Mouse (Mus musculus) megakaryocyte, adult 5-6 weeks (primary cell): Measurements from ENCODE around the gene Rffl. TPM values are rescaled to one million over a fixed set of nuclear protein-coding genes. Genes with fewer than 3 reads are reported as not detected.

Experiments
- ATAC-seq: 2 replicates; pipeline ENCODE4 v1.8.0; 2016; ENCODE audit warnings: mild to moderate bottlenecking, inconsistent platforms; ENCODE audit not compliant: poor library complexity, severe bottlenecking
- total RNA-seq, 2 experiments: library from RNA; stranded (forward) in 1 of 2; stranded (reverse) in 1 of 2; fragments of 153-499, 151-499 nt in 1 of 2; fragments of 221-1000, 200-1000 nt in 1 of 2; gene quantifications; 2 replicates each; pipeline versions ENCODE4 v1.2.3 to v1.2.4; 2015 to 2017

Rffl gene
- total RNA-seq, 2 experiments from 2014 or later, result 20.1 to 26.7 TPM

DNA sequence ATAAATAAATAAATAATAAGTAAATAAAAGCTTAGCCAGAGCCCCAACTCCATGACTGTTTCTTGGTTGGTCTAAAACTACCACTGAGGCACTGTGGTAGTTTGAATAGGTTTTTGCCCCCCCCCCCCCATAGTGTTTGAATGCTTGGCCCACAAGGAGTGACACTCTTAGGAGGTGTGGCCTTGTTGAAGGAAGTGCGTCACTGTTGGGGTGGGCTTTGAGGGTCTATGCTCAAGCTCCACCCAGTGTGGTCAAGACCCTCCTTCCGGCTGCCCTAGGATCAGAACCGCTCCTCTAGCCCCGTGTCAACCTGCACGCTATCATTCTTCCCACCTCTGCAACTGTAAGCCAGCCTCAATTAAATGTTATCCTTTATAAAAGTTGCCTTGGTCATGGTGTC lies 4.6 kb upstream of the Rffl start:
- ATAC-seq, result no peak

DNA sequence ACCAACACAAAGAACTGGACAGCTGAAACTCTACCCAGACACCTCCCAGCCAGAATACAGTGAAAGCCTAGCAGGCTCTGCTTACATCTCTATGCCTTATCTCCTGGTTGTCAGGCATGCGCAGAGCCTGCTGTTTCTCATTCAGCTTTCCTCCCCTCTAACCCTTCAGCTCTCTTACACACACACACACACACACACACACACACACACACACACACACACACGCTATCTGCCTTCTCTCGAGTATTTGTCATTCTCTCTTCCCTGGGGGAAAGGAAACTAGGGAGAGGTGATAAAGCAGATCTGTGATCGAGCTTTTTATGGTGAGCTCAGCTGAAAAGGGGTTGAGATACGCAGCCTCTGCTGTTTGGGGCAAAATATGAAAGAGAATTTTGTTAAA lies 3.9 kb upstream of the Rffl start:
- no peak for ATAC-seq

DNA sequence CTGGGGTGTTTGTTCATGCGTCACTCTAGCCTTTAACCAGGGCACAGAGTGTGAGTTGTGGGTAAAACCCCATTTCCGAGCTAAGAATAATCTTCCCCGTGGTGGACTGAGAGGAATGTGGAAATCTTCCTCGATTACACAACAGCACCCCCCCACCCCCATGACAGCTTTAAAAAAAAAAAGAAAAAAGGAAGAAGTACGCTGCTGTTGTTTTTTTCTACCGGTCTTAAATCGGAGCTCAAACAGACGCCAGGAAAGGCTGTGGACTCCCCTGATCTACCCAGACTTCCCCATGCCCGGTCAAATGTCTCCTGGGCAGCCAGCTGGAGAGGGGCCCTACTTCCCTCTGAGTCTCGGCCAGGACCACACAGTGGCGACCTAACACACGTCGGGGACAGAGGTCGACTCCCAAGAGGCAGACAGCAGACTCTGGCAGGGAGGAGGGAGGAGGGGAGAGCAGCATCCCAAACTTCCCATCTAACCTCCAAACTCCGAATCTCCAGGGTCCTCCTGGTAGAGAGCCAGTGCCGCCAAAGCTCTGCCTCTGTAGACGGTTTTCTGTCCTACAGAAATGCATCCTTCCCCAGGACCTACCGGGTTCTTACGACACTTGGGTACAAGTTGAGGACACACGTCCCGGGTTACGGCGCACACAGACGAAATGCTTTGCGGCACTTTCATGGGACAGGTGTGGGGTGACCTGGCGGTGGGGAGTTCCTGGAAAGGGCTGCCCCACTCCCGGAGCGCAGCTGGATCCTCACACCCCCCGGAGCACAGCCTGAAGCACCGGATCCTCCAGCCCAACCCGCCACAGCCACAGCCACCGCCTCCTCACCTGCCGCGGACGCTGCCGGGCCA lies 608 bp downstream of the Rffl start:
- peak; percentile 70 for ATAC-seq

DNA sequence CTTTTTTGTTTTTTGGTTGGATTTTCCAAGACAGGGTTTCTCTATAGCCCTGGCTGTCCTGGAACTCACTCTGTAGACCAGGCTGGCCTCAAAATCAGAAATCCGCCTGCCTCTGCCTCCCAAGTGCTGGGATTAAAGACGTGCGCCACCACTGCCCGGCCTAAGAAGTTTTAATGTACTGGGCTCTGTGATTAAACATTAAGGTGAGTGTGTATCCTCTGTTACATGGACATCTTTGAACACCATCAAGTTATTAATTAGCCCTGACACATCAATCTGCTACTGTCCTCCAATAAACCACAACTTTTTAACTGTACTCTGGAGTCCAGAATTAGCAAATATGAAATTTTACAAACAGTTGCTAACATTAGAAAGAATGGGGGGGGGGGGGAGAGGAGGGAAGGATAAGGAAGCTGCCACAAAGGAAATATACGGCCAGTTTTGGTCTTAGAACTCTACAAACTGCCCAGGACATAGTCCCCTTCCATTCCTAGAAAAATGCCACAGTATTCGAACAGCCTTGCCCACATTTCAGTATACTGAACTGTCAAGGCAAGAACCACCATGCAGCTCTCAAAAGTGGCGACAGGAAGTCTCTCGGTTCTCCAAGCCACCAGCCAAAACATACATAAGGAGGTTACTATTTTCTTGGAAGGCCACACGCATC lies 1.4 kb downstream of the Rffl start:
- ATAC-seq, result no peak

DNA sequence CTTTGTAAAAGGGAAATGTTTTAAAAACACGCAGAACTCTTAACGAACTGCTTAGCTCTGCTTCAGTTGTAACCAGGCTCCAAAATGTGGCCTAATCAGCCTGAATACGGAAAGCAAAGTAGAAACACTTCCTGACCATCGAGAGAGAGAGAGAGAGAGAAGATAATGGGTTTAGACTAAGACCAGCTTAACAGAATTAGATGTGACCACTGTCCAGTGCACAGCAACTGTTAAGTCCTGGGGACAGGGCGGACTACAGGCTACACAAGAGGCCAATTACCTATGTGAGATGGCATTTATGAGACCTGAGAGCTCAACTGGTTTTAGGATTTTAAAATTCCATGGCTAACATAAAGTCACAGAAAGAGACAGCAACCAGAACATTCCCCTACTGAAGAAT lies 3.1 kb downstream of the Rffl start:
- no peak for ATAC-seq

DNA sequence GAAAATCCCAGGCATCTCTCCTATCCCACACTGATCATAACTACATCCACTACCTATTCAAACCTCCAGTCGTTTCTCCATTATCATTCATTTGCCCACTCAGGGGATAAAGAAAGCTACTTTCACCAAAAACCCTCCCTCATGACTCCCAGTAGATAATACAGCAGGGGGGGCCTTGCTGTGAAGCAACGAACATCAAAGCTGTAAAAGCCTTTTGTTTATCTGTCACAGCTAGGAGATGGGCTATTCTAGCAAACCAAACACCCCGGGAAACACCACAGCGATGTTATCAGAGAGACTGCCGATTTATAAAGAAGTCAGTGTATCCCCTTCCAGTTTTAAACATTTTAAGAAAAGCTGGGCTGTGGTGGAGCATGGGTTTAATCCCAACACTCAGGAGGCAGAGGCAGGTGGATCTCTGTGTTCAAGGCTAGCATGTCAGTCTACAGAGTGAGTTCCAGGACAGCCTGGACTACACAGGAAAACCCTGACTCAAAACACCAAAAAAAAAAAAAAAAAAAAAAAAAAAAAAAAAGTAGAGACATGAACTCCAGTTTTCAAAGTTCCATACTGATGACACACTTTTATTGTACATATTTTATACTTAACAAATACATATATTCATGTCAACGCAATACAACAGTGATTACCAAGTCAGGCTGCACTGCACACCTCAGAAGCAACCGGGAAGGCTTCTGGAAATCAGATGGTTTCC lies 4.0 kb downstream of the Rffl start:
- ATAC-seq, result no peak

DNA sequence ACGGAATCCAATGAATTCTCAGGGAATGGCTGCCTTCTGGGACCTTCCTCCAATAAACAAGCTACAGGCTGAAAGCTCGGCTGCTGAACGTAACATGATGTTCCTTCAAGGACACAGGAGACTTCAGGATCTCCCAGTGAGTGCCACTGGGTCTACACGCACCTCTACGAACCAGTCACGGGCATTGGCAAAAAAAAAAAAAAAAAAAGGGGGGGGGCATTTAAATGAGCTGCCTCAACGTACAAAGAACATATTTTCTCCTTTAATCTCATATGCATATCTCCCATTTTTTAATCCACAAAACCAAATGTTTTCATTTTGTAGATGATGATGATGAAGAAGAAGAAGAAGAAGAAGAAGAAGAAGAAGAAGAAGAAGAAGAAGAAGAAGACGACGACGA lies 5.1 kb downstream of the Rffl start:
- no peak for ATAC-seq

DNA sequence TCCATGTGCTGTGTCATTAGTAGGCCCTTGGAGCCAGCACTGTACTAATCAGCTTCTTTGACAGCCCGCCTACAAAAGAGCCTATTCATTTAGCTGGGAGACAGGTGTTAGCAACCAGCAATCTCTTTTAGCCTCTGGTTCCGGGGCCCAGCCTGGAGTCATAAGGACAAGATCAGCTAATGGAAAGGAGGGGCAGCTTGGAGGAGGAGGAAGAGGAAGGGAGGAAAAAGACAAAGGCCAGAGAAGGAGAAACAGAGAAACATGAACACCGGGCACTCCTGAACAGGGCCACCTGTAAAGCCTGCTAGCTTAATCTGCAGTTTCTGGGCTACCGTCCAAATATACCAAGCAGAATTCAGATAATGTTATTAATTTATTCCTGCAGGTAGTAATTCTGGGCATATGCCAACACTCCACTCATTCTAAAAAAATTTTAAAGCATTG lies 7.5 kb downstream of the Rffl start:
- no peak for ATAC-seq

DNA sequence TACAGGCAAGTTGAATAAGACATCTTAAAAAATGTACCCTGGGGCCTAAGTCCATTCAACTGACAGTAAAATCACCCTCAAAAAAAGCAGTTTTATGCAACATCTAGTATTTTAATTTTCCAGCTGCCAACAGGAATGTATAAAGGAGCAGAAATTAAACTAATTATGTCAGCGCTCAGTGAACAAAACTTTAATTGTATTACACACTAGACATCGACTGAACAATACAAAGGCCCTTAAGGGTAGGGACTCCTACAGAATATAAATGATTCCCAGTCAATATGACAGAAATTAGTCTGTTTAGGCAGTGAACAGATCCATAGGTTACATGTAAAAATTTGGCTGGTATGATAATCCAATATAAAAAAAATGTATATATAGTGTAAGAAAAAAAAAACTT lies 8.0 kb downstream of the Rffl start:
- ATAC-seq, result no peak

DNA sequence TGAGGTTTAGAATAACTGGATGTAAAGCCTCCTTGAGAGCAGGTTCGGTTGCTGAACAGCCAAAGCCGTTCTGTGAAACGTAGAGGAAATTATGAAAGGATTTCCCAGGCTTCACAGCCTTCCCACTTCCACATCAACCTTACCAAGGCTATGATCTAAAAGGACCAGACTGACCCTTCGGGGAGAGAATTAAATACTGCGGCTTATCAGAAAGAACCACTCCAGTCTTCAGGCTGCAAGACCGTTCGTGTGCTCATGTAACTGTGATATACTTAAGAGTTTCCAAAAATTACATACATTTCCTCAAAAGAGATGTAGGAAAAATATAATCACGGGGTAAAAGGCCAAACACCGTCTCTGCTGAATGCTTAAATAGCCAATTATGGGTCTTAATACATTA lies 8.4 kb downstream of the Rffl start:
- no peak for ATAC-seq

DNA sequence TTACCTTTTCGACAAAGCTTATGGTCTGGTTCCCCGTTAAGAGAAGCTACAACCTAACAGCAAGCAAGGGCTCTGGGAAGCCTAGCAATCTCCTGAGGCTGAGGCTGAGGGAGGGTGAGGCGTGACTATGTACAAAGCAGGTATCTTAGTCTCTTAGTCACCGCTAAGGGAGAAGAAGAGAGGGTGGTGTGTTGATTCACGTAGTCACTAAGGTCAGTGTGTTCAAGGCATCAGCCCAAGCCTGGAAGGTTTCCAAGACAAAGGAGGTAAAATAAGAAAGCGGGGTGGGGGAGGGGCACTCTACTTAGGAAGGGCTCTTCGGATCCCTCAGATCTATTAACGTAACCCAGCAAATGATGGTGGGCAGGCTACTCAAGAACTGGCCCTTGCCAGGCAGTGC lies 9.5 kb downstream of the Rffl start:
- ATAC-seq, result no peak

DNA sequence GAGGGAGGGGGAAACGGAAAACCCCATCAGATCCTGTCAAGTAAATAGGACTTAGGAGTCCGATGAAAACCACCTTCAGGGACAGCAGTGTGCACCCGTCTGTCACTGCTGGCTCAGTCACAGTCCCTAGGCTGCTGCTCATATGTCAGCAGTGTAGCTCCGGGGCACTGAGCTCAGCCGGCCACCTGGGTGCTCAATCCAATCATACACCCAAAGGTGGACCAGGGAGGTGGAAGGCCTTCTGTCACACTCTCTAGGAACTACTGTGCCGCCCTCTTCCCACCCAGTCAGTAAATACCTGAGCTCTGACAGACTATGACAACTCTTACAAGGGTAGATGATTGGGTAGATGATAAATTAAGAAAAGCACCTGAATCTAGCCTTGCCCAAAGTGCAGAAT lies 10.3 kb downstream of the Rffl start:
- no peak for ATAC-seq

DNA sequence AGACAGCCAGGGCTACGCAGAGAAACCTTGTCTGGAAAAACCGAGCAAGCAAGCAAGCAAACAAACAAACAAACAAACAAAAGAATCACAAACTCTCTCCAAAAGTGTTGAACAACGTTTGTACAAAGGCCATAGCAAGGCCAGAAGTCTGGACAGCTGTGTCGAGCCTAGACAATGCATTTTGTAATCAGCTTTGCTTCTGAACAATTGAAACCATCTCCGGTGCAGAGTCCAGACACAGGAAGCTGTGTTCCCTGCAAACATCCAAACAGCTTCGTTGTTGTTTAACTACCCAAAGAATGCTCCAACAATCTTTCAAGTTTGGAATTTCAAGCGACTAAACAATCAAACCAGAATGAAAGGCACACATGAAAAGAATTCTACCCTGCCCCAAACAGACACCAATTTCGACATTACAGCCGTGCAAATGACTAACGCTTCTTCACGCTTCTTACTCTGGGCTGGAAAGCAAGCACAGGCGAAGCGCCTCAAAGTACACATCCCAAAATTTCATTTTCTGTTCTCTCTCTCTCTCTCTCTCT lies 13.6 kb downstream of the Rffl start:
- no peak for ATAC-seq

DNA sequence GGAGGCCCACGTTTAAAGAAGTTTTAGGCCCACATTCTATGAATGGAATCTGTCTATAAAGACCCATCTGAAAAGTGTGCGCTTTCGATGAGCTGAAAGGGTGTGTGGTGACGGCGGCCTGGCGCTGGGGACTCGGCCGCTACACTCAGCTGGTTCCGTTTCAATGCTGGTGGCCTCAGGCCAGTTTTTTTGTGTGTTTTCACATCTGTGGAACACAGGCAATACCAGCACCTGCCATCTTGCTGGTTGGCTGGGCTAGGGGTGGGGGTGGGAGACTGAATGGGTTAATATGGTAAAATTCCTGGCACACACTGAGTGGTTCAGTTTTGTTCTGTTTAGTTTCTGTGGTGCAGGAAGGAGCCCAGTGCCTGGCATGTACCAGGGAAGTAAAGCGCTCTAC lies 15.0 kb downstream of the Rffl start:
- ATAC-seq, result no peak

DNA sequence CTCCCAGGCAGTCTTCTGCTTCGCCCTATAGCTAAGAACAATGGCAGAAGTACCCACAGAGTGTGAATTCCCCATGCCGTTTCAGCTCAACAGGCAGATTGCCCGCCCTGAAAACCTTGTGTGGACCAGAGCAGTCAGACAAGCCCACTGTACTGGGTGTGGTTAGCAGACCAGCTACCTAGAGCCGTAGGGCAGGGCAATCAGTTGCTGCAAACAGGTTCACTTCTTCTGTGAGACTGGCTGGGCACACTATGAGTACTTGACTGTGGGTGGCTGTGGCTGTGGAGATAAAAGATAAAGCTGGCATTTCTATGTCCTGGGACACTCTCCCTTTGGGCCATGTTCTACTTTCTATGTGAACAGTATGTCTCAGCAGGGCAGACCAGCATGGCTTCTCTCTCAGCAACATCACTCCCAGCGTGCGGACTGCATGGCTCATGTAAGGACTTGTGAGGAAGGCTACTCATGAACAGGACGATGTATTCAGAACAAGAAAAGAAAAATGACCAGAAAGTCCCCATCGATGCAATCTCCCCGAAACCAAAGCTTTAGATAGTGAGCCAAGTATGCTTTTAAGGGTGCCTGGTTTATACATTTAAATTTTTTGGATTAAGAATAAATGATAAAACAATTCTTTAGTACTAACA lies 15.6 kb downstream of the Rffl start:
- ATAC-seq, result peak; percentile 21; the same call in 1 of the 2 replicates

DNA sequence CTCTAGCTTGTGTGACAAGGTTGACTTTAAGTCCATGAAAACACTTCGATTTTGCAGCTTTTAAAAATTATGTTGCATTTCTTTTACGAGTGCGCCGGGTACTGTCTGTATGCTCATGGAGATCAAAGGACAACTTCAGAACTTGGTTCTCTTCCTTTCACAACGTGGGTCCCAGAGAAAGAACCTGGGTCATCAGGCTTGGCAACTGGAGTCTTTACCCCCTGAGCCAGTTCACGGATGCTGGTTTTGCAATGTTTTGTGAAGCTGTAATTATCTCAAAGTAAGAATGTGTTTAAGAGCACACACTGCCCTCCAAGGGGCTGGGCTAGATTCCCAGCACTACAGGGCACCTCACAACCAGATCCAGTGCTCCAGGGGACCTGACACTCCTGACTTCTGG lies 16.9 kb downstream of the Rffl start:
- no peak for ATAC-seq

DNA sequence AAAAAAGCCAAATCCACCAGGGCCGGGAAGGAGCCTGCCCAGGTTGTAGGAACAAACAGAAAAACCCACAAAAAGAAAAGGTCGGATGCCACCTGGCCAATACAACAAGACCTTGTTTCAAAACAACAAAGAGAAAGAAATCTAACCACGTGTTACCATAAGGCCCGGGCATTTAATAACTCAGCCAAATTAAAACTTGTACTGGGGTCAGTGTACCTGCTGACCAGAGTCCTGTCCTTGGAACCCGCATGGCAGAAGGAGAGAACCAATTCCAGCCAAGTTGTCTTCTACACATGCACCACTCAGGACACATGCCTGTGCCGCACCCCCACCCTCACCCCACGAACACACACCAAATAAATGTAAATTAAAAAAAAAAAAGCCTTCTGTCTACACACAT lies 18.1 kb downstream of the Rffl start:
- ATAC-seq, result no peak

DNA sequence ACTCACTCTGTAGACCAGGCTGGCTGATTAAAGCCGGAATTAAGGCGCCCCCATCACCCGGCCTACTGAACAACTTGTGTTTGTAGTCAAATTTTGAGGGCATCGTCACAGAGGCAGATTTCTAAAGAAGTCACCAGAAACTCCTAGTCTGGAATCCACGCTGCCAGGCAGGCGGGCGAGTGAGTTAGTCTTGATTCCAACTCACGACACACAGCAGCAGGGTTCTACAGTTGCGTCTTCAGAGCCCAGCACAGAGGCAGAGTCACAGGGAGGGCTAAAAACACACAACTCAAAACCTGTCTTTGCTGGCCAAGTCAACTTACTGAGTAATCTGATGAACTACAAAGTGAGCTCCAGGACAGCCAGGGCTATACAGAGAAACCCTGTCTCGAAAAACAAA lies 18.5 kb downstream of the Rffl start:
- no peak for ATAC-seq

DNA sequence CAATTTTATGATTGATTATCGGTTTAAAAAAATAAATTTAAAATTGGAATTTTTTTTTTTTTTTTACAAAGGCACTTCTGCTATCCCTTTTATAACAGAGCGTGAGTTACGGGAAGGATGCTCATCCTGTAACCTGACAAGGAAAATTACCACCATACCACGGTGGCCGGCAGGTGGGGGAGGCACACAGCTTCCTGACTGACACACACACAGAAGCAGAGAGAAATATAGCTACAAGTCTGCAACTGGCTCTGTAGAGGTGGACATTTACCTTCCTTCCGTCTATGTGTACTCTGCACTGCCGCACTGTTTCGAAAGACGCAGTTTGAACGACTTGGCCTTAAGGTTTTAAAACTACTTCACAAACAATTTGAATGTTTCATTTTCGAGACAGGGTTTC lies 18.9 kb downstream of the Rffl start:
- ATAC-seq, result no peak

DNA sequence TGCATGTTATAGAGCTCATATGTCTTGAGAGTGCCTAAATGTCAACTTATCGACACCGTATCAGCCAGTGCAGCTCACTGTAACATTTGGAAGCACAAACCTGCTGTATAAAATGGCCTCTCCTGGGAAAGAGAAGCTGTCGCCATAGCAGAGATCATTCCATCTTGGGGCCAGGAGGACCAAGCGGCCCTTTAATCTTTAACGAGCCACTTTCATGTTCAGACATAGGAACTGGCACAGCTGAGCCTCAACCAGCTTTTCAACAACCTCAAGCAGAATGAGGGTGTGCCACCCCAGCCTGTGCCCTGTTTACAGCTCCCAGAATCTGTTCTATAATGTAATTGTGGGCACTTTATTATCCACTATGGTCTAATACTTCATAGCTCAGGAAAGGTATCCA lies 20.8 kb downstream of the Rffl start:
- ATAC-seq, result no peak

DNA sequence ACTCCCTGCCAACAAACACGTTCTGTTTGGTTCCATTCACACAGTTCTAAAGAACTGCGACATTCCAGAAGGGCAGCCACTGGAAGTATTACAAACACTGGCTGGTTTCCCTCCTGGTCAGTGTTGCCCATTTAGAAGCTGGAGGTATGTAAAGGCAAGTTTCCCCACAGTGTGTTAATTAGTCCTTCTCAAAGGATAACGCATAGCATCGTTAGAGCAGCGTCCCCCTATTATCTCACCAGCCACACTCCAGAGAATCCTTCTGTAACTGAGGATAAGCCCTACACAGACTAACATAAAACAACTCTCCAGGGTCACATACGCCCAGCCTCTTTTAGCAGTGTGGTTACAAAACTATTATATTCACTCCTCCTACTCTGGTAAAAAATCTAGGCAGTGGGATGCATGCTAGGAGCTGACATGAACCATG lies 23.4 kb downstream of the Rffl start:
- no peak for ATAC-seq
